Mouse (Mus musculus): ENCODE measurements around the gene Saxo2.

Gene Saxo2

GRCm38 (mm10) chr7:82648353-82649080 lies at the start of gene Saxo2, which contains the start of gene Efl1:
TSS of gene Saxo2 (minus strand) at chr7:82648528.
TSS of gene Efl1 (plus strand) at chr7:82648614.
- peak; percentile 84 for DNase-seq (ENCODE audit: low read depth, low spot score)

GRCm38 (mm10) chr7:82697668-82698067 lies 49.3 kb upstream of the Saxo2 start:
- DNase-seq (ENCODE audit: low read depth, low spot score) = peak; percentile 4

- DNase-seq (ENCODE audit: low read depth, low spot score) = no peak
Measured at GRCm38 (mm10) chr7:82691021-82691738, 42.9 kb upstream of the Saxo2 start.

- DNase-seq (ENCODE audit: low read depth, low spot score) = no peak
Measured at GRCm38 (mm10) chr7:82688736-82689135, 40.4 kb upstream of the Saxo2 start.

GRCm38 (mm10) chr7:82679901-82680300 lies 31.6 kb upstream of the Saxo2 start:
- no peak for DNase-seq (ENCODE audit: low read depth, low spot score)

- no peak for DNase-seq (ENCODE audit: low read depth, low spot score)
Measured at GRCm38 (mm10) chr7:82676834-82677233, 28.5 kb upstream of the Saxo2 start.

- no peak for DNase-seq (ENCODE audit: low read depth, low spot score)
Measured at GRCm38 (mm10) chr7:82676001-82676400, 27.7 kb upstream of the Saxo2 start.

- DNase-seq (ENCODE audit: low read depth, low spot score) = no peak
Measured at GRCm38 (mm10) chr7:82664604-82665003, 16.3 kb upstream of the Saxo2 start.

GRCm38 (mm10) chr7:82649081-82649445 lies 735 bp upstream of the Saxo2 start:
- DNase-seq (ENCODE audit: low read depth, low spot score) = no peak

- no peak for DNase-seq (ENCODE audit: low read depth, low spot score)
Measured at GRCm38 (mm10) chr7:82647909-82648308, 419 bp downstream of the Saxo2 start.

- DNase-seq (ENCODE audit: low read depth, low spot score) = no peak
Measured at GRCm38 (mm10) chr7:82647183-82647582, 1.1 kb downstream of the Saxo2 start.

GRCm38 (mm10) chr7:82625342-82625741 lies 23.0 kb downstream of the Saxo2 start:
- no peak for DNase-seq (ENCODE audit: low read depth, low spot score)

- no peak for DNase-seq (ENCODE audit: low read depth, low spot score)
Measured at GRCm38 (mm10) chr7:82609629-82610028, 38.7 kb downstream of the Saxo2 start.

GRCm38 (mm10) chr7:82605425-82605824 lies 42.9 kb downstream of the Saxo2 start:
- no peak for DNase-seq (ENCODE audit: low read depth, low spot score)

GRCm38 (mm10) chr7:82602008-82602407 lies 46.3 kb downstream of the Saxo2 start:
- no peak for DNase-seq (ENCODE audit: low read depth, low spot score)

- DNase-seq (ENCODE audit: low read depth, low spot score) = no peak
Measured at GRCm38 (mm10) chr7:82590931-82591330, 57.4 kb downstream of the Saxo2 start.

All from c-Kit-negative CD71-positive TER-119-positive erythroid progenitor cells, embryonic 14.5 days (primary cell).